In genomic region chr5:112389352-112389751, GRCm38 (mm10) we compare ENCODE assay signal across 15 mouse cellular contexts. TPM values are rescaled to one million over a fixed set of nuclear protein-coding genes. Genes with fewer than 3 reads are reported as not detected.
DNase-seq lines count a peak whose midpoint lies in the region; ATAC-seq and TF ChIP-seq lines count a peak whose summit lies in the region.
"Had no signal": no experiment of that assay in that cellular context is flagged by ENCODE, and none has a peak within 500 bp of the region (broad histone marks: within the 10 kb centered on the region; RNA-seq: fewer than 3 reads in every experiment).

No protein-coding gene starts in this region.

- H3K36me3 ChIP-seq in hindbrain, embryonic 10.5 days, result peaks cover 69% of the 10 kb centered on the region
- H3K36me3 ChIP-seq in hindbrain, embryonic 11.5 days (ENCODE audit: control insufficient read depth, insufficient read depth, low read length), result no peaks in the 10 kb centered on the region; the same call in 1 of the 2 replicates
- H3K36me3 ChIP-seq in midbrain, embryonic 14.5 days (ENCODE audit: control insufficient read depth, insufficient read depth, low read length), result peaks cover 54% of the 10 kb centered on the region
- H3K36me3 ChIP-seq: heart, embryonic 12.5 days had no signal

- no peaks in the 10 kb centered on the region for H3K9me3 ChIP-seq in hindbrain, embryonic 10.5 days
- H3K9me3 ChIP-seq in hindbrain, embryonic 11.5 days (ENCODE audit: control insufficient read depth, low read length), result no peaks in the 10 kb centered on the region
- no peaks in the 10 kb centered on the region for H3K9me3 ChIP-seq in midbrain, embryonic 14.5 days (ENCODE audit: control insufficient read depth, low read length)
- H3K9me3 ChIP-seq: heart, embryonic 12.5 days had no signal

- ATAC-seq in hindbrain, embryonic 11.5 days (ENCODE audit: low FRiP score), result no peak
- no peak for ATAC-seq in midbrain, embryonic 14.5 days (ENCODE audit: low FRiP score, low TSS enrichment)
- ATAC-seq: activated CD4-positive, CD25-positive, alpha-beta regulatory T cell, adult 4 months had no signal

- no peak overlapping the region for H3K4me3 ChIP-seq in hindbrain, embryonic 10.5 days
- no peak overlapping the region for H3K4me3 ChIP-seq in hindbrain, embryonic 11.5 days (ENCODE audit: low read depth, low read length)
- peak overlapping the region; percentile 30 for H3K4me3 ChIP-seq in cortical plate, adult 2 months (ENCODE audit: insufficient read depth, low read length)
- H3K4me3 ChIP-seq in midbrain, embryonic 14.5 days (replicated peaks; ENCODE audit: low read depth, low read length), result no peak overlapping the region
- H3K4me3 ChIP-seq in lung, adult 2 months (replicated peaks; ENCODE audit: extremely low read depth, low read depth, low read length), result no peak overlapping the region
- H3K4me3 ChIP-seq: heart, embryonic 12.5 days had no signal

- no peak for DNase-seq in hindbrain, embryonic 10.5 days (ENCODE audit: low spot score)
- no peak for DNase-seq in hindbrain, embryonic 11.5 days (ENCODE audit: low spot score)
- DNase-seq in brain, adult 2 months (ENCODE audit: low read depth, low spot score), result peak; percentile 72
- DNase-seq in midbrain, embryonic 14.5 days, result no peak
- DNase-seq in lung, adult 2 months, result no peak
- DNase-seq in kidney, postnatal 10 days, result no peak
- DNase-seq: cerebellum, adult 11-12 months; gastrocnemius, postnatal 25 days; kidney, adult 2 months; thymus, postnatal 14 days had no signal

- no peak for TF ChIP-seq POLR2A in cortical plate, adult 2 months (IDR thresholded peaks at IDR 0.05; ENCODE audit: extremely low read depth, insufficient read depth, low read length)
- TF ChIP-seq POLR2A in lung, adult 2 months (IDR thresholded peaks at IDR 0.05; ENCODE audit: borderline replicate concordance, extremely low read depth, low read depth, low read length), result no peak

- peaks cover 28% of the 10 kb centered on the region for H3K4me1 ChIP-seq in hindbrain, embryonic 10.5 days (replicated peaks)
- H3K4me1 ChIP-seq in hindbrain, embryonic 11.5 days (replicated peaks; ENCODE audit: control insufficient read depth, insufficient read depth, low read length), result peaks cover 2% of the 10 kb centered on the region; the same call in 1 of the 2 replicates
- peaks cover 16% of the 10 kb centered on the region for H3K4me1 ChIP-seq in cortical plate, adult 2 months (ENCODE audit: control insufficient read depth, insufficient read depth, low read length)
- H3K4me1 ChIP-seq in midbrain, embryonic 14.5 days (ENCODE audit: control insufficient read depth, insufficient read depth, low read length), result peaks cover 34% of the 10 kb centered on the region
- no peaks in the 10 kb centered on the region for H3K4me1 ChIP-seq in lung, adult 2 months (ENCODE audit: control insufficient read depth, insufficient read depth, low read length)

- 0 out of 2 replicates have a peak overlapping the region, but pooled peaks have one; percentile 6 for H3K27ac ChIP-seq in hindbrain, embryonic 10.5 days
- no peak overlapping the region for H3K27ac ChIP-seq in hindbrain, embryonic 11.5 days (ENCODE audit: low read depth, low read length)
- H3K27ac ChIP-seq in cortical plate, adult 2 months (ENCODE audit: insufficient read depth, low read length), result no peak overlapping the region
- no peak overlapping the region for H3K27ac ChIP-seq in midbrain, embryonic 14.5 days (replicated peaks; ENCODE audit: low read depth, low read length)
- H3K27ac ChIP-seq: liver, embryonic 14.5 days had no signal

- peaks cover 34% of the 10 kb centered on the region for H3K27me3 ChIP-seq in hindbrain, embryonic 10.5 days (ENCODE audit: insufficient read depth, poor library complexity, severe bottlenecking)
- H3K27me3 ChIP-seq in hindbrain, embryonic 11.5 days (ENCODE audit: control insufficient read depth, insufficient read depth, low read length), result no peaks in the 10 kb centered on the region
- H3K27me3 ChIP-seq in midbrain, embryonic 14.5 days (ENCODE audit: control insufficient read depth, insufficient read depth, low read length), result no peaks in the 10 kb centered on the region

- 82% methylated on average over 9 of the region's 9 CpGs for WGBS in hindbrain, embryonic 10.5 days
- 86% methylated on average over 9 of the region's 9 CpGs for WGBS in hindbrain, embryonic 11.5 days
- WGBS in midbrain, embryonic 14.5 days, result 73% methylated on average over 9 of the region's 9 CpGs
- WGBS in lung, adult 2 months, result 81% methylated on average over 9 of the region's 9 CpGs

- no peak overlapping the region for H3K9ac ChIP-seq in hindbrain, embryonic 11.5 days (ENCODE audit: low read depth, low read length)
- no peak overlapping the region for H3K9ac ChIP-seq in midbrain, embryonic 14.5 days (replicated peaks; ENCODE audit: low read length)
- H3K9ac ChIP-seq: heart, embryonic 12.5 days; liver, embryonic 14.5 days had no signal

- no peak for TF ChIP-seq CTCF in cortical plate, adult 2 months (IDR thresholded peaks at IDR 0.05; ENCODE audit: extremely low read depth, insufficient read depth, low read length)
- TF ChIP-seq CTCF in lung, adult 2 months (IDR thresholded peaks at IDR 0.05; ENCODE audit: insufficient read depth, low read length), result no peak

- H3K4me2 ChIP-seq in hindbrain, embryonic 11.5 days (replicated peaks; ENCODE audit: low read depth, low read length), result no peak overlapping the region
- H3K4me2 ChIP-seq in midbrain, embryonic 14.5 days (ENCODE audit: low read length), result peak overlapping the region; percentile 27; the same call in 1 of the 2 replicates
- H3K4me2 ChIP-seq: heart, embryonic 12.5 days had no signal

RNA-seq across cellular contexts. Expression of gene Asphd2, which starts 5.3 kb away (rescaled TPM):
- 19.3 and 24.8 TPM in 2 replicates for polyA plus RNA-seq in hindbrain, embryonic 10.5 days (2016; fragmentation: Nextera tagmentation; extraction: Ambion mirVana)
- 26.0 and 41.6 TPM in 2 replicates for polyA plus RNA-seq in hindbrain, embryonic 11.5 days (2014; fragmentation: Nextera tagmentation; extraction: Ambion mirVana)
- 181 and 198 TPM in 2 replicates for polyA plus RNA-seq in cortical plate, adult 2 months (2012; rRNA removed)
- 91.5 and 103 TPM in 2 replicates for polyA plus RNA-seq in midbrain, embryonic 14.5 days (2014; fragmentation: Nextera tagmentation; extraction: Ambion mirVana)
- polyA plus RNA-seq in lung, adult 2 months (2012; rRNA removed), result 0.41 and 0.56 TPM in 2 replicates
- polyA plus RNA-seq: activated CD4-positive, CD25-positive, alpha-beta regulatory T cell, adult 4 months had no signal

RNA-seq across cellular contexts. Expression of gene Gm6583, which starts 33.5 kb away (rescaled TPM):
- 0.14 and 0.30 TPM in 2 replicates for polyA plus RNA-seq in hindbrain, embryonic 10.5 days (2016; fragmentation: Nextera tagmentation; extraction: Ambion mirVana)
- polyA plus RNA-seq in hindbrain, embryonic 11.5 days (2014; fragmentation: Nextera tagmentation; extraction: Ambion mirVana), result 0.13 and 0.26 TPM in 2 replicates
- 0.04 and 0.13 TPM in 2 replicates for polyA plus RNA-seq in cortical plate, adult 2 months (2012; rRNA removed)
- 0.12 and 0.26 TPM in 2 replicates for polyA plus RNA-seq in midbrain, embryonic 14.5 days (2014; fragmentation: Nextera tagmentation; extraction: Ambion mirVana)
- 0.06 TPM in 1 of 2 replicates, not detected in the other for polyA plus RNA-seq in lung, adult 2 months (2012; rRNA removed)
- polyA plus RNA-seq: activated CD4-positive, CD25-positive, alpha-beta regulatory T cell, adult 4 months; kidney, adult 2 months had no signal

RNA-seq across cellular contexts. Expression of gene Hps4, which starts 46.5 kb away (rescaled TPM):
- polyA plus RNA-seq in hindbrain, embryonic 10.5 days (2016; fragmentation: Nextera tagmentation; extraction: Ambion mirVana), result 35.8 and 36.7 TPM in 2 replicates
- polyA plus RNA-seq in hindbrain, embryonic 11.5 days (2014; fragmentation: Nextera tagmentation; extraction: Ambion mirVana), result 29.8 and 30.0 TPM in 2 replicates
- polyA plus RNA-seq in cortical plate, adult 2 months (2012; rRNA removed), result 47.2 and 53.5 TPM in 2 replicates
- 42.0 and 47.4 TPM in 2 replicates for polyA plus RNA-seq in midbrain, embryonic 14.5 days (2014; fragmentation: Nextera tagmentation; extraction: Ambion mirVana)
- 34.7 and 40.9 TPM in 2 replicates for polyA plus RNA-seq in lung, adult 2 months (2012; rRNA removed)

RNA-seq across cellular contexts. Expression of gene Srrd, which starts 46.5 kb away (rescaled TPM):
- 52.5 and 53.2 TPM in 2 replicates for polyA plus RNA-seq in hindbrain, embryonic 10.5 days (2016; fragmentation: Nextera tagmentation; extraction: Ambion mirVana)
- 49.8 and 50.5 TPM in 2 replicates for polyA plus RNA-seq in hindbrain, embryonic 11.5 days (2014; fragmentation: Nextera tagmentation; extraction: Ambion mirVana)
- 61.9 and 64.7 TPM in 2 replicates for polyA plus RNA-seq in cortical plate, adult 2 months (2012; rRNA removed)
- 52.4 and 68.6 TPM in 2 replicates for polyA plus RNA-seq in midbrain, embryonic 14.5 days (2014; fragmentation: Nextera tagmentation; extraction: Ambion mirVana)
- 34.6 and 38.4 TPM in 2 replicates for polyA plus RNA-seq in lung, adult 2 months (2012; rRNA removed)

RNA-seq across cellular contexts. Expression of gene Gm6588, which starts 59.9 kb away (rescaled TPM):
- 0.14 TPM in 1 of 2 replicates, not detected in the other for polyA plus RNA-seq in hindbrain, embryonic 10.5 days (2016; fragmentation: Nextera tagmentation; extraction: Ambion mirVana)
- 0.14 and 0.28 TPM in 2 replicates for polyA plus RNA-seq in hindbrain, embryonic 11.5 days (2014; fragmentation: Nextera tagmentation; extraction: Ambion mirVana)
- not detected in 2 replicates for polyA plus RNA-seq in cortical plate, adult 2 months (2012; rRNA removed)
- polyA plus RNA-seq in midbrain, embryonic 14.5 days (2014; fragmentation: Nextera tagmentation; extraction: Ambion mirVana), result 0.26 and 0.61 TPM in 2 replicates
- polyA plus RNA-seq in lung, adult 2 months (2012; rRNA removed), result not detected in 2 replicates
- polyA plus RNA-seq: activated CD4-positive, CD25-positive, alpha-beta regulatory T cell, adult 4 months; heart, embryonic 12.5 days; kidney, adult 2 months; liver, embryonic 14.5 days; stomach, embryonic 14.5 days had no signal

Comparison
In these comparisons a context has a peak if more than half of its experiments do, and no peak if none do; other contexts are left out.
1. RNA of gene Asphd2, which starts 5.3 kb away (polyA plus RNA-seq): 181 to 198 TPM in cortical plate, adult 2 months, 91.5 to 103 TPM in midbrain, embryonic 14.5 days, 26.0 to 41.6 TPM in hindbrain, embryonic 11.5 days and 19.3 to 24.8 TPM in hindbrain, embryonic 10.5 days; 0.41 to 0.56 TPM in lung, adult 2 months; every median in the first group is over 10 times any median in the second.